9 mouse cellular contexts compared by ENCODE assay signal in genomic region chr1:73964151-73964743, GRCm38 (mm10).
DNase-seq lines count a peak whose midpoint lies in the region; ATAC-seq and TF ChIP-seq lines count a peak whose summit lies in the region.
"Had no signal": no experiment of that assay in that cellular context is flagged by ENCODE, and none has a peak within 500 bp of the region (broad histone marks: within the 10 kb centered on the region; RNA-seq: fewer than 3 reads in every experiment).

No protein-coding gene starts in this region.

- ATAC-seq in heart, embryonic 15.5 days (replicated peaks; ENCODE audit: insufficient number of reproducible peaks, insufficient read depth, low FRiP score, low read depth), result no peak
- no peak for ATAC-seq in lung, embryonic 16.5 days (ENCODE audit: low read depth)

- intact Hi-C loops in heart, postnatal 36 days (cut with DNase I), result no loop called here

- no peak for TF ChIP-seq CTCF in embryonic fibroblast, embryonic 13.5 days (IDR thresholded peaks at IDR 0.05; ENCODE audit: borderline replicate concordance, insufficient read depth, low read length)

- peak overlapping the region; percentile 76 for H3K4me2 ChIP-seq in heart, embryonic 15.5 days
- peak overlapping the region; percentile 17; the same call in 1 of the 2 replicates for H3K4me2 ChIP-seq in lung, embryonic 16.5 days (ENCODE audit: low read depth, low read length)
- peak overlapping the region; percentile 75 for H3K4me2 ChIP-seq in myocyte (ENCODE audit: low read depth)

- H3K4me1 ChIP-seq in heart, embryonic 15.5 days (replicated peaks), result peaks cover 92% of the 10 kb centered on the region
- H3K4me1 ChIP-seq in lung, embryonic 16.5 days (replicated peaks; ENCODE audit: control insufficient read depth, insufficient read depth, low read length), result peaks cover 72% of the 10 kb centered on the region
- peaks cover 20% of the 10 kb centered on the region for H3K4me1 ChIP-seq in embryonic fibroblast, embryonic 13.5 days (ENCODE audit: control insufficient read depth, insufficient read depth, low read length)

- WGBS in heart, embryonic 15.5 days, result 69% methylated on average over 5 of the region's 5 CpGs
- WGBS in lung, embryonic 16.5 days, result 66% methylated on average over 5 of the region's 5 CpGs

- H3K36me3 ChIP-seq in heart, embryonic 15.5 days, result no peaks in the 10 kb centered on the region
- peaks cover 5% of the 10 kb centered on the region; the same call in 1 of the 2 replicates for H3K36me3 ChIP-seq in lung, embryonic 16.5 days (ENCODE audit: control insufficient read depth, insufficient read depth, low read length)
- H3K36me3 ChIP-seq in myocyte (ENCODE audit: control insufficient read depth, insufficient read depth), result peaks cover 1% of the 10 kb centered on the region

- H3K27ac ChIP-seq in heart, embryonic 15.5 days, result peak overlapping the region; percentile 99
- H3K27ac ChIP-seq in lung, embryonic 16.5 days (ENCODE audit: low read length), result peak overlapping the region; percentile 97
- peak overlapping the region; percentile 85 for H3K27ac ChIP-seq in embryonic fibroblast, embryonic 13.5 days (ENCODE audit: insufficient read depth, low read length)

- H3K4me3 ChIP-seq in heart, embryonic 15.5 days, result no peak overlapping the region
- no peak overlapping the region for H3K4me3 ChIP-seq in lung, embryonic 16.5 days (ENCODE audit: low read length)
- no peak overlapping the region for H3K4me3 ChIP-seq in embryonic fibroblast, embryonic 13.5 days (ENCODE audit: insufficient read depth, low read length)
- H3K4me3 ChIP-seq in myocyte, result no peak overlapping the region
- H3K4me3 ChIP-seq: megakaryocyte, embryonic 14.5 days had no signal

- no peak for TF ChIP-seq POLR2A in embryonic fibroblast, embryonic 13.5 days (IDR thresholded peaks at IDR 0.05; ENCODE audit: low read depth, low read length)
- no peak for TF ChIP-seq POLR2A in myocyte (IDR thresholded peaks at IDR 0.05; ENCODE audit: insufficient read length, low read depth)

- H3K79me2 ChIP-seq in myocyte (ENCODE audit: control insufficient read depth, insufficient read depth), result peaks cover 44% of the 10 kb centered on the region

- H3ac ChIP-seq in myocyte (ENCODE audit: control insufficient read depth, insufficient read length), result no peak overlapping the region

- H3K27me3 ChIP-seq in heart, embryonic 15.5 days, result no peaks in the 10 kb centered on the region
- no peaks in the 10 kb centered on the region for H3K27me3 ChIP-seq in lung, embryonic 16.5 days (ENCODE audit: control insufficient read depth, insufficient read depth, low read depth, low read length)
- no peaks in the 10 kb centered on the region for H3K27me3 ChIP-seq in myocyte (ENCODE audit: control insufficient read depth, insufficient read depth, insufficient read length)

- H3K9me3 ChIP-seq in heart, embryonic 15.5 days (replicated peaks), result no peaks in the 10 kb centered on the region
- no peaks in the 10 kb centered on the region for H3K9me3 ChIP-seq in lung, embryonic 16.5 days (ENCODE audit: control insufficient read depth, low read length)
- H3K9me3 ChIP-seq: megakaryocyte, embryonic 14.5 days had no signal

- peak overlapping the region; percentile 52 for H3K9ac ChIP-seq in heart, embryonic 15.5 days
- H3K9ac ChIP-seq in lung, embryonic 16.5 days (ENCODE audit: low read length), result peak overlapping the region; percentile 36

- DNase-seq in heart, postnatal 36 days, result no peak
- no peak for DNase-seq in lung, postnatal 4 days
- DNase-seq in urinary bladder, adult 2 months (ENCODE audit: low spot score), result no peak
- no peak for DNase-seq in right cerebral cortex, postnatal 10 days (ENCODE audit: low spot score in 2 of 2)

TF ChIP-seq in myocyte, 11 proteins besides CTCF, POLR2A, EP300 and RAD21:
- TF ChIP-seq MYOG (IDR thresholded peaks at IDR 0.05; ENCODE audit: control insufficient read depth in 1 of 3, insufficient read depth in 1 of 3, insufficient read length in 2 of 3, low read depth in 2 of 3), result no peak
TF ChIP-seq in myocyte: peak in this region for 0.

Comparison
In these comparisons a context has a peak if more than half of its experiments do, and no peak if none do; other contexts are left out.
1. H3K4me2 ChIP-seq: peak in every context shown above with its lines; median percentile 76 in heart, embryonic 15.5 days; 75 in myocyte; 17 in lung, embryonic 16.5 days.